Comparison of ENCODE assay signal across 27 mouse cellular contexts in genomic region chr11:46683723-46684122, GRCm38 (mm10). TPM values are rescaled to one million over a fixed set of nuclear protein-coding genes. Genes with fewer than 3 reads are reported as not detected.
A peak's percentile ranks its signal among the peaks of the same experiment; 100 is the strongest.
DNase-seq lines count a peak whose midpoint lies in the region; TF ChIP-seq lines count a peak whose summit lies in the region.
"Had no signal": no experiment of that assay in that cellular context is flagged by ENCODE, and none has a peak within 500 bp of the region (broad histone marks: within the 10 kb centered on the region; RNA-seq: fewer than 3 reads in every experiment).

No protein-coding gene starts in this region.

- no peaks in the 10 kb centered on the region for H3K27me3 ChIP-seq in heart, embryonic 10.5 days (ENCODE audit: insufficient read depth, poor library complexity, severe bottlenecking)
- no peaks in the 10 kb centered on the region for H3K27me3 ChIP-seq in CH12.LX (replicated peaks)
- H3K27me3 ChIP-seq: Patski had no signal

- DNase-seq in heart, adult 11 months = peak; percentile 33
- DNase-seq in heart, adult 18-20 months = no peak
- no peak for DNase-seq in heart, embryonic 10.5 days (ENCODE audit: low spot score)
- no peak for DNase-seq in heart, postnatal 14 days
- DNase-seq in heart, postnatal 10 days = peak; percentile 0 to 4
- no peak for DNase-seq in heart, postnatal 25 days (ENCODE audit: low spot score)
- DNase-seq in CH12.LX (ENCODE audit: extremely low read depth) = peak; percentile 55
- DNase-seq in lung, postnatal 36 days = no peak
- DNase-seq: adrenal gland, adult 2 months; adrenal gland, adult 8-10 months; adrenal gland, postnatal 10 days; adrenal gland, postnatal 14 days; adrenal gland, postnatal 25 days; adrenal gland, postnatal 36 days; B cell, adult 2 months; cerebellum, adult 11 months; cerebellum, adult 11-12 months; cerebellum, adult 18-20 months had no signal

- no peaks in the 10 kb centered on the region for H3K79me2 ChIP-seq in CH12.LX (replicated peaks; ENCODE audit: control insufficient read depth, extremely low read depth, insufficient read depth, poor library complexity, severe bottlenecking)

- TF ChIP-seq CTCF in CH12.LX (conservative IDR thresholded peaks at IDR 0.05 in 1 of 2, IDR thresholded peaks at IDR 0.05 in 1 of 2; ENCODE audit: low read depth in 2 of 2, low read length in 2 of 2) = no peak

- intact Hi-C loops in heart, postnatal 14 days (cut with DNase I) = no loop called here
- intact Hi-C loops in heart, postnatal 10 days (cut with DNase I) = no loop called here
- intact Hi-C loops in heart, postnatal 25 days (cut with DNase I) = no loop called here

- H3K4me2 ChIP-seq in CH12.LX (ENCODE audit: insufficient read depth, low read depth, poor library complexity, severe bottlenecking) = 0 out of 2 replicates have a peak overlapping the region, but pooled peaks have one; percentile 16

- no peak overlapping the region for H3K4me3 ChIP-seq in heart, embryonic 10.5 days
- no peak overlapping the region for H3K4me3 ChIP-seq in CH12.LX (replicated peaks in 1 of 3; ENCODE audit: low read depth in 2 of 3, low read length in 2 of 3, poor library complexity in 1 of 3)

- H3K4me1 ChIP-seq in heart, embryonic 10.5 days = peaks cover 9% of the 10 kb centered on the region
- H3K4me1 ChIP-seq in CH12.LX (ENCODE audit: control insufficient read depth in 1 of 2, insufficient read depth in 2 of 2) = peaks cover 4 to 51% of the 10 kb centered on the region in 2 experiments; a peak in 3 of 4 replicates

- dilution Hi-C loops in CH12.LX (cut with MboI; ENCODE audit: extremely low pct_ligation_motif_present, extremely low pct_unique_long_range_greater_than_20kb, low sequenced_read_pairs) = no loop called here

- no peaks in the 10 kb centered on the region for H3K36me3 ChIP-seq in heart, embryonic 10.5 days
- H3K36me3 ChIP-seq in CH12.LX (replicated peaks in 1 of 2; ENCODE audit: control insufficient read depth in 1 of 2, insufficient read depth in 1 of 2, low read length in 1 of 2) = peaks cover 32 to 89% of the 10 kb centered on the region in 2 experiments
- H3K36me3 ChIP-seq: G1E had no signal

- TF ChIP-seq RAD21 in CH12.LX (IDR thresholded peaks at IDR 0.05; ENCODE audit: low read depth, low read length) = no peak

- 0 out of 2 replicates have a peak overlapping the region, but pooled peaks have one; percentile 0 for H3K27ac ChIP-seq in heart, embryonic 10.5 days
- no peak overlapping the region for H3K27ac ChIP-seq in CH12.LX (ENCODE audit: insufficient read depth, low read depth)

- in situ Hi-C loops in CH12.LX (cut with MboI; ENCODE audit: low pct_ligation_motif_present, low pct_unique_long_range_greater_than_20kb, low sequenced_read_pairs) = no loop called here

- TF ChIP-seq EP300 in CH12.LX (IDR thresholded peaks at IDR 0.05; ENCODE audit: low read length) = no peak

- TF ChIP-seq POLR2A in CH12.LX (IDR thresholded peaks at IDR 0.05; ENCODE audit: low read depth, low read length) = no peak

- 32% methylated on average over 4 of the region's 4 CpGs for WGBS in heart, embryonic 10.5 days

- H3K9ac ChIP-seq in CH12.LX (ENCODE audit: insufficient read depth, low read depth) = no peak overlapping the region

- H3K9me3 ChIP-seq in heart, embryonic 10.5 days = no peaks in the 10 kb centered on the region
- H3K9me3 ChIP-seq in CH12.LX (replicated peaks; ENCODE audit: low read length) = no peaks in the 10 kb centered on the region
- H3K9me3 ChIP-seq: G1E had no signal

TF ChIP-seq in CH12.LX, 34 proteins besides CTCF, POLR2A, EP300 and RAD21:
- TF ChIP-seq ZC3H11A (IDR thresholded peaks at IDR 0.05; ENCODE audit: low read depth, low read length) (no peak), MEF2A (IDR thresholded peaks at IDR 0.05; ENCODE audit: borderline replicate concordance, low read depth, low read length) (peak; percentile 90)
TF ChIP-seq in CH12.LX: peak in this region for 1.

RNA-seq across cellular contexts. Expression of gene Timd2, which starts 23.1 kb away (rescaled TPM):
- total RNA-seq in heart, adult 18-20 months (2021) = not detected
- 1.2 TPM in 1 of 2 replicates, not detected in the other for polyA plus RNA-seq in heart, embryonic 10.5 days (2016; fragmentation: Nextera tagmentation; extraction: Ambion mirVana)
- not detected for total RNA-seq in heart, postnatal 14 days (2021)
- not detected for total RNA-seq in heart, postnatal 10 days (2021)
- total RNA-seq in heart, postnatal 25 days (2021) = not detected
- total RNA-seq in CH12.LX (2012; rRNA removed) (66.3 and 75.1 TPM in 2 replicates), CH12.LX (2014; rRNA removed) (212 and 241 TPM in 2 replicates)
- 119 and 133 TPM in 2 replicates for polyA plus RNA-seq in CH12.LX (2012; ENCODE audit: insufficient read length, low read depth)
- total RNA-seq: adrenal gland, adult 18-20 months; adrenal gland, adult 8-10 months; adrenal gland, postnatal 25 days; G1E; MEL had no signal
- polyA plus RNA-seq: adrenal gland, adult 2 months; brain, embryonic 14.5 days; C2C12; G1E had no signal

RNA-seq across cellular contexts. Expression of gene Havcr1, which starts 51.2 kb away (rescaled TPM):
- total RNA-seq in heart, adult 18-20 months (2021) = under 1 TPM in 1 of 2 experiments, not detected in 1; 0.72 TPM
- polyA plus RNA-seq in heart, embryonic 10.5 days (2016; fragmentation: Nextera tagmentation; extraction: Ambion mirVana) = not detected in 2 replicates
- not detected for total RNA-seq in heart, postnatal 14 days (2021)
- total RNA-seq in heart, postnatal 10 days (2021) = not detected
- not detected for total RNA-seq in heart, postnatal 25 days (2021)
- total RNA-seq in CH12.LX (2012; rRNA removed) (0.08 TPM in 1 of 2 replicates, not detected in the other), CH12.LX (2014; rRNA removed) (0.38 TPM in 1 of 2 replicates, not detected in the other)
- polyA plus RNA-seq in CH12.LX (2012; ENCODE audit: insufficient read length, low read depth) = 0.50 and 0.90 TPM in 2 replicates
- total RNA-seq: adrenal gland, adult 18-20 months; adrenal gland, adult 2 months; adrenal gland, postnatal 14 days; adrenal gland, postnatal 25 days; adrenal gland, postnatal 36 days; adrenal gland, postnatal 4 days; G1E; MEL had no signal
- polyA plus RNA-seq: activated CD4-positive, CD25-positive, alpha-beta regulatory T cell, adult 4 months; adrenal gland, adult 2 months; C2C12; G1E had no signal

RNA-seq across cellular contexts. Expression of gene Dppa1, which starts 54.7 kb away (rescaled TPM):
- total RNA-seq in heart, adult 18-20 months (2021) = not detected
- polyA plus RNA-seq in heart, embryonic 10.5 days (2016; fragmentation: Nextera tagmentation; extraction: Ambion mirVana) = not detected in 2 replicates
- total RNA-seq in heart, postnatal 14 days (2021) = not detected
- not detected for total RNA-seq in heart, postnatal 10 days (2021)
- total RNA-seq in heart, postnatal 25 days (2021) = not detected
- not detected in 2 replicates for total RNA-seq in CH12.LX (2012; rRNA removed)
- total RNA-seq in CH12.LX (2014; rRNA removed) = not detected in 2 replicates
- polyA plus RNA-seq in CH12.LX (2012; ENCODE audit: insufficient read length, low read depth) = not detected in 2 replicates
- total RNA-seq: adrenal gland, adult 18-20 months; adrenal gland, adult 2 months; adrenal gland, adult 8-10 months; adrenal gland, postnatal 10 days; adrenal gland, postnatal 14 days; adrenal gland, postnatal 25 days; adrenal gland, postnatal 36 days; adrenal gland, postnatal 4 days; G1E; MEL had no signal
- polyA plus RNA-seq: activated CD4-positive, CD25-positive, alpha-beta regulatory T cell, adult 4 months; adrenal gland, adult 2 months; brain, embryonic 14.5 days; C2C12; CD4-positive, CD25-positive, alpha-beta regulatory T cell, adult 4 months; G1E; Patski had no signal

Comparison
In these comparisons a context has a peak if more than half of its experiments do, and no peak if none do; other contexts are left out.
1. DNase-seq: peak in heart, adult 11 months (single experiment), heart, postnatal 10 days (2 of 2) and CH12.LX (single experiment); none in heart, adult 18-20 months (0 of 2), heart, embryonic 10.5 days (single experiment), heart, postnatal 14 days (0 of 2), heart, postnatal 25 days (single experiment) and lung, postnatal 36 days (single experiment).
2. RNA of gene Timd2, which starts 23.1 kb away (total RNA-seq): 66.3 to 241 TPM in CH12.LX; not detected in heart, postnatal 10 days, not detected in heart, adult 18-20 months, not detected in heart, postnatal 14 days and not detected in heart, postnatal 25 days; every median in the first group is over 10 times any median in the second.